Mouse (Mus musculus) neutrophil, adult 65 days (primary cell): Measurements from ENCODE around the gene Il20rb. TPM values are rescaled to one million over a fixed set of nuclear protein-coding genes. Genes with fewer than 3 reads are reported as not detected.

Experiments used
- total RNA-seq: library from RNA; stranded (reverse); gene quantifications from 2 replicates; pipeline ENCODE4 v1.2.4, GENCODE M21; 2023

Il20rb gene
- 3.2 and 6.6 TPM in 2 replicates for total RNA-seq

DNA sequence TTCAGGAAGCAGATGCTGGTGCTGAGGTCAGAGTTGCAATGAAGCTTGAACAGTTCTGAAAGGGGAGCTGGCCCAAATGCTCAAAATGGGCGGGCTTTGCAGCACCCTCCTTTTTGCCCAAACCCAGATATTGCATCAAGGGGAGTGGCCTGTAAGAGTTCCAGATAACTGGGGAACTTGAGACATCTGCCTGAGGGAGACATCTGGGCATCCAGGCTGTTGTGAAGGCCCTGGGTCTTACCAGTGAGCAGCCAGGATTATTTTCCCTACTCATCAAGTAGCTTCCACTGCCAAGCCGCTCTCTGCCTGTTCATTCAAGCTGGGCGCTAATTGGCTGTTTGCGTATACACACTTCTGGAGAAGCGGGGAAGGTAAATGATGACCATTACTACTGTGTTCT is at the start of gene Il20rb:
Il20rb (minus strand) TSS at position 358 of the 400 bp plus-strand sequence.

Other genes starting within 250 kb of the Il20rb start
- gene Nck1, start 59.3 kb upstream of the Il20rb start, total RNA-seq: 49.8 and 55.6 TPM in 2 replicates
- not detected in 2 replicates for gene Slc35g2, start 84.3 kb upstream of the Il20rb start, total RNA-seq
- 46.3 and 69.8 TPM in 2 replicates for gene Stag1, start 111.0 kb upstream of the Il20rb start, total RNA-seq